Mouse (Mus musculus) hindbrain, embryonic 11.5 days (tissue): ENCODE measurements around the gene Tas1r1. TPM values are rescaled to one million over a fixed set of nuclear protein-coding genes. Genes with fewer than 3 reads are reported as not detected.
A peak's percentile ranks its signal among the peaks of the same experiment; 100 is the strongest.

Experiments used
- ATAC-seq: fragments of 200-750 bp; cut with Nextera tagmentation; 2 replicates; pipeline ENCODE4 v1.8.0; 2017; ENCODE audit warnings: mild to moderate bottlenecking, moderate TSS enrichment, moderate library complexity; ENCODE audit not compliant: low FRiP score
- DNase-seq: peaks from one replicate; pipeline ENCODE4 v3.0.0-alpha.2; 2015; ENCODE audit warnings: low spot score
- H3K27ac ChIP-seq: fragments of 300-500 bp; sonication (generic); 2 replicates; pipeline ENCODE4 v1.5.1; 2014; ENCODE audit warnings: mild to moderate bottlenecking, low read depth, low read length
- H3K27me3 ChIP-seq: fragments of 300-500 bp; sonication (generic); 2 replicates; pipeline ENCODE4 v1.6.1; 2014; ENCODE audit warnings: mild to moderate bottlenecking, low read length, moderate library complexity, mixed read lengths; ENCODE audit not compliant: control insufficient read depth, insufficient read depth
- H3K36me3 ChIP-seq: fragments of 300-500 bp; sonication (generic); 2 replicates; pipeline ENCODE4 v1.6.1; 2014; ENCODE audit warnings: mild to moderate bottlenecking, low read length, moderate library complexity, mixed read lengths; ENCODE audit not compliant: control insufficient read depth, insufficient read depth
- H3K4me1 ChIP-seq: fragments of 300-500 bp; sonication (generic); replicated peaks from 2 replicates; pipeline ENCODE4 v1.6.1; 2014; ENCODE audit warnings: low read length, mixed read lengths; ENCODE audit not compliant: control insufficient read depth, insufficient read depth
- H3K4me2 ChIP-seq: fragments of 300-500 bp; sonication (generic); replicated peaks from 2 replicates; pipeline ENCODE4 v1.6.1; 2014; ENCODE audit warnings: mild to moderate bottlenecking, low read depth, low read length
- H3K4me3 ChIP-seq: fragments of 300-500 bp; sonication (generic); 2 replicates; pipeline ENCODE4 v1.5.1; 2014; ENCODE audit warnings: low read depth, low read length
- H3K9ac ChIP-seq: fragments of 300-500 bp; sonication (generic); 2 replicates; pipeline ENCODE4 v1.6.1; 2014; ENCODE audit warnings: low read depth, low read length
- H3K9me3 ChIP-seq: fragments of 300-500 bp; sonication (generic); 2 replicates; pipeline ENCODE4 v1.6.1; 2016; ENCODE audit warnings: low read length; ENCODE audit not compliant: control insufficient read depth
- WGBS: fragments of 180-500 bp; shearing (Covaris S2); extraction: QIAGEN DNeasy Blood & Tissue Kit; methylation state at CpG from one replicate; pipeline ENCODE4 v1.1.7; 2014; 5-methylcytosine and 5-hydroxymethylcytosine counted together
- polyA plus RNA-seq: library from polyadenylated mRNA; unstranded; fragments of >200 nt; fragmentation: Nextera tagmentation; extraction: Ambion mirVana; gene quantifications from 2 replicates; pipeline ENCODE4 v1.2.1, GENCODE M21; 2014

The Tas1r1 gene
- 0.62 and 0.84 TPM in 2 replicates for polyA plus RNA-seq

GRCm38 (mm10) chr4:152038225-152038984 lies at the start of gene Tas1r1:
TSS of gene Tas1r1 (minus strand) at chr4:152038568.
- Histone ChIP-seq H3K27me3 (no peaks in the 10 kb centered on the region), H3K36me3 (no peaks in the 10 kb centered on the region; the same call in none of the 2 replicates), H3K4me1 (peaks cover 2% of the 10 kb centered on the region; the same call in 1 of the 2 replicates), H3K27ac (peak within 1 kb of the TSS; percentile 30; the same call in 1 of the 2 replicates), H3K9me3 (no peaks in the 10 kb centered on the region), H3K9ac (peak within 1 kb of the TSS; percentile 82), H3K4me3 (peak within 1 kb of the TSS; percentile 99), H3K4me2 (peak within 1 kb of the TSS; percentile 69)
- DNase-seq: no peak
- WGBS: 48% methylated on average over 10 of the region's 10 CpGs
- ATAC-seq: no peak

DNA sequence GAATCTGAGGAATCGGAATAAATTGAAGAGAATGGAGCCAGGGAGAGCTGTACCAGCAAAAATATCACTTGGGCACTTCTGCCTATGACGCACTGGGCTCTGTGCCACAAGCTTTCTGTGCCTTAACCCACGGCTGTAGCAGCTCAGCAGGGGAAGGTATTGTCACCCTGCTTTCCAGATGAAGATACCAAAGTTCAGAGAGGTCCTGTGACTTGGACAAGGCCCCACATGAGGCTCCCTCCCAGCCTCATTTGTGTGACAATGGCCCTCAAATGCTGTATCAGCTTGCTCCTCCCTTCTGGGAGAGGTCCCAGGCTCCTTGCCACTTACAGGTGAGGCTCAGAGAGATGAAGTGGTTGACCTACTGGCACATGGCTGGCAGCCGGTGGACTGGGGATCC lies 49.8 kb upstream of the Tas1r1 start:
- H3K9ac ChIP-seq: no peak overlapping the region
- peak overlapping the region; percentile 91; the same call in 1 of the 2 replicates for H3K4me2 ChIP-seq
- peaks cover 12% of the 10 kb centered on the region; the same call in 1 of the 2 replicates for H3K4me1 ChIP-seq
- WGBS: 34% methylated on average over 4 of the region's 4 CpGs
- ATAC-seq: no peak
- no peaks in the 10 kb centered on the region for H3K9me3 ChIP-seq
- no peak overlapping the region for H3K4me3 ChIP-seq
- H3K36me3 ChIP-seq: no peaks in the 10 kb centered on the region
- no peak for DNase-seq
- H3K27me3 ChIP-seq: no peaks in the 10 kb centered on the region
- no peak overlapping the region for H3K27ac ChIP-seq

GRCm38 (mm10) chr4:152087211-152088081 lies 49.1 kb upstream of the Tas1r1 start:
- H3K27me3 ChIP-seq: no peaks in the 10 kb centered on the region
- peak overlapping the region; percentile 68 for H3K4me3 ChIP-seq
- H3K9me3 ChIP-seq: no peaks in the 10 kb centered on the region
- DNase-seq (peak; percentile 40), ATAC-seq (peak; percentile 20; the same call in 1 of the 2 replicates)
- peaks cover 12% of the 10 kb centered on the region; the same call in 1 of the 2 replicates for H3K4me1 ChIP-seq
- WGBS: 5% methylated on average over 12 of the region's 12 CpGs
- no peaks in the 10 kb centered on the region for H3K36me3 ChIP-seq
- peak overlapping the region; percentile 91 for H3K4me2 ChIP-seq
- no peak overlapping the region for H3K27ac ChIP-seq
- peak overlapping the region; percentile 89 for H3K9ac ChIP-seq

- Histone ChIP-seq H3K9me3 (no peaks in the 10 kb centered on the region), H3K27ac (no peak overlapping the region), H3K27me3 (no peaks in the 10 kb centered on the region), H3K9ac (peak overlapping the region; percentile 89), H3K4me2 (peak overlapping the region; percentile 91), H3K4me1 (peaks cover 12% of the 10 kb centered on the region; the same call in 1 of the 2 replicates), H3K4me3 (peak overlapping the region; percentile 68), H3K36me3 (no peaks in the 10 kb centered on the region)
- DNase-seq (peak; percentile 68), ATAC-seq (peak; percentile 81)
- WGBS: under 1% methylated on average over 58 of the region's 92 CpGs
These were observed 48.3 kb upstream of the Tas1r1 start for GRCm38 (mm10) chr4:152086505-152087210.

GRCm38 (mm10) chr4:152084616-152085015 lies 46.2 kb upstream of the Tas1r1 start:
- H3K4me2 ChIP-seq: no peak overlapping the region
- H3K4me1 ChIP-seq: peaks cover 12% of the 10 kb centered on the region; the same call in 1 of the 2 replicates
- H3K27me3 ChIP-seq: no peaks in the 10 kb centered on the region
- 93% methylated on average over 7 of the region's 7 CpGs for WGBS
- H3K4me3 ChIP-seq: no peak overlapping the region
- H3K9me3 ChIP-seq: no peaks in the 10 kb centered on the region
- no peaks in the 10 kb centered on the region for H3K36me3 ChIP-seq
- no peak overlapping the region for H3K9ac ChIP-seq
- ATAC-seq (no peak), DNase-seq (no peak)
- H3K27ac ChIP-seq: no peak overlapping the region

DNA sequence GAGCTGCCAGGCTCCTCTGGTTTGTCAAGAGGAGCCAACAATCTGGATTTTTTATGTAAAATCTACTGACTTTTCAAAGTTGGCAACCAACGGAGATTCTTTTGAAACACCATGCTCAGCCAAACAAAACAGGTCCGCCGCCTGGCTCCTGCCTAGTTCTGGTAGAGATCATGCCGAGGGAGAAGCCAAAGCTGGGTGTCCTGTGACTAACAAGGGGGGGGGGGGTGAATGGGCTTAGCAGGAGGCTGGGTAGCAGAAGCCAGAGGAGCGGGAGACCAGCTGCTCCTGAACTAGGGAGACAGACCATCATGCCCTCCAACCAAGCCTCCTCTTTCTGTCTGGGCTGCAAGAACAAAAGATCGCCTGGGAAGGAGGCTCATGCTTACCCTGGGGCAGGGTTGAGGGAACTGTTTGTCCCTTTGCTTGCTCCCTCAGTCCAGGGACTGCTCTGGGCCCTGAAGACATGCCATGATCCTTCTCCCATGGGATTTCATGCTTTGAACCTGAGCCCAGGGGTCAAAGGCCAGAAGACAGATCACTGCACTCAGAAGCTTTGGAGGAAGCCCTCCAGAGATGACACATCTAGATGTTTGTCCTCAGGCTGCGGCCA lies 45.3 kb upstream of the Tas1r1 start:
- ATAC-seq: no peak
- Histone ChIP-seq H3K9me3 (no peaks in the 10 kb centered on the region), H3K4me1 (peaks cover 12% of the 10 kb centered on the region; the same call in 1 of the 2 replicates), H3K9ac (no peak overlapping the region), H3K27ac (no peak overlapping the region), H3K27me3 (no peaks in the 10 kb centered on the region), H3K4me3 (no peak overlapping the region), H3K4me2 (no peak overlapping the region), H3K36me3 (no peaks in the 10 kb centered on the region)
- 62% methylated on average over 7 of the region's 7 CpGs for WGBS
- no peak for DNase-seq

- Histone ChIP-seq H3K9me3 (no peaks in the 10 kb centered on the region), H3K4me3 (no peak overlapping the region), H3K27ac (no peak overlapping the region), H3K36me3 (no peaks in the 10 kb centered on the region), H3K4me2 (no peak overlapping the region), H3K27me3 (no peaks in the 10 kb centered on the region), H3K4me1 (no peaks in the 10 kb centered on the region), H3K9ac (no peak overlapping the region)
- 69% methylated on average over 7 of the region's 7 CpGs for WGBS
- ATAC-seq (no peak), DNase-seq (no peak)
These were observed 41.6 kb upstream of the Tas1r1 start for GRCm38 (mm10) chr4:152079931-152080330.

DNA sequence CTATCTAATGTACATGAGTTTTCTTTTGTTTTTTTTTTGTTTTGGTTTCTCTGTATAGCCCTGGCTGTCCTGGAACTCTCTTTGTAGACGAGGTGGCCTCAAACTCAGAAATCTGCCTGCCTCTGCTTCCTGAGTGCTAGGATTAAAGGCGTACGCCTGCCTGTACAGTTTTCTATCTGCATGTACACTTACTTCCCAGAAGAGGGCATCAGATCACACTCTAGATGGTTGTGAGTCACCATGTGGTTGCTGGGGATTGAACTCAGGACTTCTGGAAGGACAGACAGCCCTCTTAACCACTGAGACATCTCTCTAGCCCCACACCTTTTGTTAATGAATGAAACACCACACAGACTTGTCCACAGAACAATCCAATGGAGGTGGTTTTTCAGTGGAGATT lies 40.9 kb upstream of the Tas1r1 start:
- 93% methylated on average over 3 of the region's 3 CpGs for WGBS
- Histone ChIP-seq H3K27me3 (no peaks in the 10 kb centered on the region), H3K36me3 (no peaks in the 10 kb centered on the region), H3K9ac (no peak overlapping the region), H3K4me2 (no peak overlapping the region), H3K4me1 (no peaks in the 10 kb centered on the region), H3K4me3 (no peak overlapping the region), H3K9me3 (no peaks in the 10 kb centered on the region), H3K27ac (no peak overlapping the region)
- no peak for ATAC-seq
- DNase-seq: no peak
